Mouse (Mus musculus) spleen, adult 12 weeks (tissue): ENCODE data around the gene Slc25a20.
"Not testable (repeated sequence)": the region's sequence is repeated elsewhere in the genome, so short reads cannot be mapped to it uniquely, and the experiment has no call there.

Experiments used
- DNase-seq: peaks from one replicate; pipeline ENCODE4 v3.0.0; 2022; ENCODE audit warnings: low spot score

Slc25a20 gene

GRCm38 (mm10) chr9:108661677-108662612, at the start of gene Slc25a20:
TSS of gene Slc25a20 (plus strand) at chr9:108662088.
- DNase-seq = peak; percentile 75

GRCm38 (mm10) chr9:108617301-108617700, 44.6 kb upstream of the Slc25a20 start:
- no peak for DNase-seq

- DNase-seq = no peak
These were observed 35.4 kb upstream of the Slc25a20 start for GRCm38 (mm10) chr9:108626498-108626897.

- no peak for DNase-seq
These were observed 33.7 kb upstream of the Slc25a20 start for GRCm38 (mm10) chr9:108628141-108628540.

- DNase-seq = no peak
These were observed 31.2 kb upstream of the Slc25a20 start for GRCm38 (mm10) chr9:108630683-108631082.

GRCm38 (mm10) chr9:108631631-108632256, 30.1 kb upstream of the Slc25a20 start:
- DNase-seq = no peak

GRCm38 (mm10) chr9:108632375-108632774, 29.5 kb upstream of the Slc25a20 start:
- DNase-seq = peak; percentile 17

- no peak for DNase-seq
These were observed 28.0 kb upstream of the Slc25a20 start for GRCm38 (mm10) chr9:108633846-108634245.

GRCm38 (mm10) chr9:108635415-108635814, 26.5 kb upstream of the Slc25a20 start:
- no peak for DNase-seq

GRCm38 (mm10) chr9:108639825-108640224, 22.1 kb upstream of the Slc25a20 start:
- DNase-seq = no peak

- DNase-seq = peak; percentile 36
These were observed 13.7 kb upstream of the Slc25a20 start for GRCm38 (mm10) chr9:108648166-108648565.

- DNase-seq = peak; percentile 85
These were observed 13.0 kb upstream of the Slc25a20 start, which contains the start of gene Arih2 for GRCm38 (mm10) chr9:108648611-108649560. TSS of gene Arih2 (minus strand) at chr9:108649386.

- DNase-seq = no peak
These were observed 12.1 kb upstream of the Slc25a20 start for GRCm38 (mm10) chr9:108649561-108650440.

GRCm38 (mm10) chr9:108654566-108655464, 7.1 kb upstream of the Slc25a20 start:
- DNase-seq = no peak

GRCm38 (mm10) chr9:108655865-108656264, 6.0 kb upstream of the Slc25a20 start:
- DNase-seq = not testable (repeated sequence)

GRCm38 (mm10) chr9:108662660-108663059, 772 bp downstream of the Slc25a20 start:
- DNase-seq = no peak

- DNase-seq = no peak
These were observed 8.0 kb downstream of the Slc25a20 start for GRCm38 (mm10) chr9:108669875-108670274.

- DNase-seq = no peak
These were observed 11.3 kb downstream of the Slc25a20 start for GRCm38 (mm10) chr9:108673151-108673550.

GRCm38 (mm10) chr9:108680026-108680425, 18.1 kb downstream of the Slc25a20 start:
- no peak for DNase-seq

- DNase-seq = no peak
These were observed 24.6 kb downstream of the Slc25a20 start for GRCm38 (mm10) chr9:108686475-108686887.
